ENCODE assay signal across 8 mouse cellular contexts in the genomic region with DNA sequence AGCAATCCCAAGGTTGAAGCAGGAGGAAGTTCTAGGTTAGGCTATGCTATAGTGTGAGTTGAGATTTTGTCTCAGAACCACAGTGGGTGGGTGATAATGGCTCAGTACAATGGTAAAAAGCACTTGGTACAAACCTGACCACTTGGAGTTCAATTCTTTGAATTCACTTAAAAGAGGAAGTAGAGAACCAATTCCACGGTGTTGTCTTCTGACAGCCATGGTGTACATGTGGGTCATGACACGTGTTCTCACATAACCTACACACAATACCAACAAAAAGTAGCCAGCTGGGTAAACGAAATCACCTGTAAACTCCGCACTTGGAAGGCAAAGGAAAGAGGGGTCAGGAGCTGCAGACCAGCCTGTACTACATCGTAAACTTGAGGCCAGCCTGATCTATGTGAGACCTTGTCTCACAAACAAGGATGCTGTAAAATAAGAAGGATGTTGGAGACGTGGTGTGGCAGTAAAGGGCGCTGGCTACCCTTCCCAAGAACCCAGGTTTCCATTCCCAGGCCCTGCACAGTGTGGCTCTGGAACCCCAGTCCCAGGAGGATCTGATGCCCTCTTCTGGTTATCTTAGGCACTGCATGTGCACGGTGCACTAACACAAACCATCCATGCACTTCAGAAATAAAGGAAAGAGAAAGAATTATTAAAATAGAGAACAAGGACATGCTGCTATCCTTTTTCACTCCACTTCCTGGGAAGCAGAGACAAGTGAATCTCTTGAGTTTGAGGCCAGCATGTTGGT. TPM values are rescaled to one million over a fixed set of nuclear protein-coding genes. Genes with fewer than 3 reads are reported as not detected.
DNase-seq lines count a peak whose midpoint lies in the region; ATAC-seq lines count a peak whose summit lies in the region.

No protein-coding gene starts in this region.

- no peaks in the 10 kb centered on the region for H3K4me1 ChIP-seq in intestine, embryonic 16.5 days (ENCODE audit: control insufficient read depth, insufficient read depth, low read length)
- peaks cover 13% of the 10 kb centered on the region for H3K4me1 ChIP-seq in liver, embryonic 16.5 days (ENCODE audit: control insufficient read depth, low read depth, low read length)
- H3K4me1 ChIP-seq in neural tube, embryonic 11.5 days (ENCODE audit: control insufficient read depth, insufficient read depth, low read length), result no peaks in the 10 kb centered on the region

- no peak overlapping the region for H3K9ac ChIP-seq in intestine, embryonic 16.5 days (ENCODE audit: low read depth, low read length)
- no peak overlapping the region for H3K9ac ChIP-seq in liver, embryonic 16.5 days (ENCODE audit: low read depth, low read length)
- no peak overlapping the region for H3K9ac ChIP-seq in neural tube, embryonic 11.5 days (ENCODE audit: low read length)

- 48% methylated on average over 8 of the region's 8 CpGs for WGBS in intestine, embryonic 16.5 days
- WGBS in liver, embryonic 16.5 days (ENCODE audit: insufficient replicate concordance), result 35% methylated on average over 8 of the region's 8 CpGs
- 49% methylated on average over 8 of the region's 8 CpGs for WGBS in neural tube, embryonic 11.5 days

- no peaks in the 10 kb centered on the region for H3K9me3 ChIP-seq in intestine, embryonic 16.5 days (ENCODE audit: control insufficient read depth, low read length)
- H3K9me3 ChIP-seq in liver, embryonic 16.5 days (replicated peaks; ENCODE audit: control insufficient read depth, low read length), result no peaks in the 10 kb centered on the region
- H3K9me3 ChIP-seq in neural tube, embryonic 11.5 days (ENCODE audit: control insufficient read depth, low read length), result no peaks in the 10 kb centered on the region

- no peaks in the 10 kb centered on the region for H3K27me3 ChIP-seq in intestine, embryonic 16.5 days (replicated peaks; ENCODE audit: control insufficient read depth, insufficient read depth, low read length)
- H3K27me3 ChIP-seq in liver, embryonic 16.5 days (ENCODE audit: control insufficient read depth, insufficient read depth, low read depth, low read length), result no peaks in the 10 kb centered on the region
- no peaks in the 10 kb centered on the region for H3K27me3 ChIP-seq in neural tube, embryonic 11.5 days (ENCODE audit: control insufficient read depth, insufficient read depth, low read length)

- peak; percentile 49 for DNase-seq in A20 (ENCODE audit: low read depth, low spot score)
- peak; percentile 58 for DNase-seq in cerebellum, adult 8-10 months
- DNase-seq in forelimb bud, embryonic 11.5 days (ENCODE audit: low read depth, low spot score), result peak; percentile 46
- peak; percentile 47 for DNase-seq in neural tube, embryonic 11.5 days (ENCODE audit: low spot score)

- H3K4me3 ChIP-seq in intestine, embryonic 16.5 days (ENCODE audit: low read length), result no peak overlapping the region
- H3K4me3 ChIP-seq in liver, embryonic 16.5 days (ENCODE audit: low read depth, low read length), result no peak overlapping the region
- no peak overlapping the region for H3K4me3 ChIP-seq in neural tube, embryonic 11.5 days (ENCODE audit: low read depth, low read length)

- no peaks in the 10 kb centered on the region for H3K36me3 ChIP-seq in intestine, embryonic 16.5 days (ENCODE audit: control insufficient read depth, insufficient read depth, low read length)
- 0 out of 2 replicates have a peak, but pooled peaks cover 3% of the 10 kb centered on the region for H3K36me3 ChIP-seq in liver, embryonic 16.5 days (ENCODE audit: control insufficient read depth, insufficient read depth)
- no peaks in the 10 kb centered on the region for H3K36me3 ChIP-seq in neural tube, embryonic 11.5 days (ENCODE audit: control insufficient read depth, insufficient read depth, low read length)

- no peak overlapping the region for H3K4me2 ChIP-seq in intestine, embryonic 16.5 days (ENCODE audit: low read depth, low read length)
- no peak overlapping the region for H3K4me2 ChIP-seq in liver, embryonic 16.5 days (ENCODE audit: low read depth, low read length)
- no peak overlapping the region for H3K4me2 ChIP-seq in neural tube, embryonic 11.5 days (ENCODE audit: low read depth)

- H3K27ac ChIP-seq in intestine, embryonic 16.5 days (ENCODE audit: low read length), result no peak overlapping the region
- H3K27ac ChIP-seq in liver, embryonic 16.5 days (ENCODE audit: low read length), result peak overlapping the region; percentile 59
- H3K27ac ChIP-seq in neural tube, embryonic 11.5 days (ENCODE audit: low read depth, low read length), result no peak overlapping the region

- peak; percentile 63 for ATAC-seq in CD4-positive, CD25-positive, alpha-beta regulatory T cell, adult 4 months
- peak; percentile 46; the same call in 1 of the 2 replicates for ATAC-seq in intestine, embryonic 16.5 days
- ATAC-seq in liver, embryonic 16.5 days (ENCODE audit: low read depth), result peak; percentile 36
- ATAC-seq in neural tube, embryonic 11.5 days (ENCODE audit: insufficient read depth, low FRiP score, low TSS enrichment), result 0 out of 2 replicates have a peak, but pooled peaks have one; percentile 58
- no peak for ATAC-seq in monocyte, adult 5-6 weeks (replicated peaks; ENCODE audit: insufficient number of reproducible peaks, low FRiP score, low TSS enrichment, poor library complexity, severe bottlenecking)

RNA-seq across cellular contexts. Expression of a gene that starts 13.1 kb away (rescaled TPM):
- 10 to 100 TPM; 58.7 to 98.2 TPM for polyA plus RNA-seq in CD4-positive, CD25-positive, alpha-beta regulatory T cell, adult 4 months (2017; shearing (Covaris generic))
- 36.6 and 37.5 TPM in 2 replicates for polyA plus RNA-seq in intestine, embryonic 16.5 days (2015; fragmentation: Nextera tagmentation; extraction: Ambion mirVana)
- polyA plus RNA-seq in liver, embryonic 16.5 days (2015; fragmentation: Nextera tagmentation; extraction: Ambion mirVana), result 27.7 and 28.9 TPM in 2 replicates
- polyA plus RNA-seq in neural tube, embryonic 11.5 days (2014; fragmentation: Nextera tagmentation; extraction: Ambion mirVana), result 51.7 and 57.0 TPM in 2 replicates
- total RNA-seq in monocyte, adult 5-6 weeks (2017), result 67.2 to 156 TPM (median 123 TPM) in 3 replicates

RNA-seq across cellular contexts. Expression of a gene that starts 14.1 kb away (rescaled TPM):
- polyA plus RNA-seq in CD4-positive, CD25-positive, alpha-beta regulatory T cell, adult 4 months (2017; shearing (Covaris generic)), result 10 to 100 TPM in 1 of 2 experiments, 1 to 10 TPM in 1; 8.5 to 14.4 TPM
- 19.2 and 21.2 TPM in 2 replicates for polyA plus RNA-seq in intestine, embryonic 16.5 days (2015; fragmentation: Nextera tagmentation; extraction: Ambion mirVana)
- polyA plus RNA-seq in liver, embryonic 16.5 days (2015; fragmentation: Nextera tagmentation; extraction: Ambion mirVana), result 9.5 and 11.4 TPM in 2 replicates
- polyA plus RNA-seq in neural tube, embryonic 11.5 days (2014; fragmentation: Nextera tagmentation; extraction: Ambion mirVana), result 21.6 and 25.9 TPM in 2 replicates
- 14.5 to 27.8 TPM (median 20.8 TPM) in 3 replicates for total RNA-seq in monocyte, adult 5-6 weeks (2017)

RNA-seq across cellular contexts. Expression of a gene that starts 25.8 kb away (rescaled TPM):
- under 1 TPM; 0.20 to 0.52 TPM for polyA plus RNA-seq in CD4-positive, CD25-positive, alpha-beta regulatory T cell, adult 4 months (2017; shearing (Covaris generic))
- polyA plus RNA-seq in intestine, embryonic 16.5 days (2015; fragmentation: Nextera tagmentation; extraction: Ambion mirVana), result 9.2 and 12.0 TPM in 2 replicates
- polyA plus RNA-seq in liver, embryonic 16.5 days (2015; fragmentation: Nextera tagmentation; extraction: Ambion mirVana), result 1.6 and 1.9 TPM in 2 replicates
- 21.0 and 31.8 TPM in 2 replicates for polyA plus RNA-seq in neural tube, embryonic 11.5 days (2014; fragmentation: Nextera tagmentation; extraction: Ambion mirVana)
- total RNA-seq in monocyte, adult 5-6 weeks (2017), result not detected in 3 replicates

RNA-seq across cellular contexts. Expression of a gene that starts 45.6 kb away (rescaled TPM):
- polyA plus RNA-seq in CD4-positive, CD25-positive, alpha-beta regulatory T cell, adult 4 months (2017; shearing (Covaris generic)), result under 1 TPM; 0.63 to 0.72 TPM
- 1.2 and 1.3 TPM in 2 replicates for polyA plus RNA-seq in intestine, embryonic 16.5 days (2015; fragmentation: Nextera tagmentation; extraction: Ambion mirVana)
- polyA plus RNA-seq in liver, embryonic 16.5 days (2015; fragmentation: Nextera tagmentation; extraction: Ambion mirVana), result 0.19 TPM in 2 replicates
- polyA plus RNA-seq in neural tube, embryonic 11.5 days (2014; fragmentation: Nextera tagmentation; extraction: Ambion mirVana), result 2.2 and 2.5 TPM in 2 replicates
- total RNA-seq in monocyte, adult 5-6 weeks (2017), result 1.3 TPM in 1 of 3 replicates, not detected in the others

RNA-seq across cellular contexts. Expression of a gene that starts 48.3 kb away (rescaled TPM):
- 10 to 100 TPM; 33.9 to 40.0 TPM for polyA plus RNA-seq in CD4-positive, CD25-positive, alpha-beta regulatory T cell, adult 4 months (2017; shearing (Covaris generic))
- polyA plus RNA-seq in intestine, embryonic 16.5 days (2015; fragmentation: Nextera tagmentation; extraction: Ambion mirVana), result 59.7 and 60.8 TPM in 2 replicates
- 5.2 and 6.0 TPM in 2 replicates for polyA plus RNA-seq in liver, embryonic 16.5 days (2015; fragmentation: Nextera tagmentation; extraction: Ambion mirVana)
- 102 and 104 TPM in 2 replicates for polyA plus RNA-seq in neural tube, embryonic 11.5 days (2014; fragmentation: Nextera tagmentation; extraction: Ambion mirVana)
- total RNA-seq in monocyte, adult 5-6 weeks (2017), result 6.3 to 9.0 TPM (median 6.8 TPM) in 3 replicates
